Mouse (Mus musculus) bone marrow, adult 2 months (tissue): Measurements from ENCODE around the gene Togaram2.

ENCODE experiments used
- CTCF ChIP-seq: fragments of 200-500 bp; IDR thresholded peaks from 2 replicates; pipeline ENCODE4 v1.5.1; 2011; ENCODE audit warnings: low read length, control low read depth; ENCODE audit not compliant: control insufficient read depth, insufficient read depth
- POLR2A ChIP-seq: fragments of 200-500 bp; IDR thresholded peaks from 2 replicates; pipeline ENCODE4 v1.6.1; 2011; ENCODE audit warnings: low read depth, mild to moderate bottlenecking, control low read depth, low read length, borderline replicate concordance; ENCODE audit not compliant: control insufficient read depth

DNA sequence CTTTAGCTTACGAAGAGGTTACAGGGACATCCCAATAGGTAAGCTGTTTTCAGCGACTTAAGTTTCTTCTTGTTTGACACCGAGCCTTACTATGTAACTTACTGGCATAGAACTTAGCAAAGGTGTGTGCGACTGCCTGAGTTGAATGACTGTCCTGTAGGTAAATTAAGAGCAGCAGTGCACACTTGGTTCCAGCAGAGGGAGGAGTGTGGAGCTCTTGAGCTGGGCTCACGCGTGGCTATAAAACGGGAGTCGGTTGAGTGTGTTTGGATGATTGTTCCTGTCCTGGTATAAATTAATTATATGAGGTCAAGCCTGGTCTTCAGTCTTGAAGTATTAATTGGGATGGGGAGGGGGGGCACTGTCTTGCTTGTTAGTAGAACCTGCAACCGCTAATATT, 23.1 kb upstream of the Togaram2 start:
- TF ChIP-seq CTCF (no peak), POLR2A (no peak)
